Mouse (Mus musculus): Measurements from ENCODE around the gene Ermap. TPM values are rescaled to one million over a fixed set of nuclear protein-coding genes. Genes with fewer than 3 reads are reported as not detected.

Gene Ermap
- total RNA-seq, 2 experiments from 2014 or later, result 0.52 to 2.4 TPM

DNA sequence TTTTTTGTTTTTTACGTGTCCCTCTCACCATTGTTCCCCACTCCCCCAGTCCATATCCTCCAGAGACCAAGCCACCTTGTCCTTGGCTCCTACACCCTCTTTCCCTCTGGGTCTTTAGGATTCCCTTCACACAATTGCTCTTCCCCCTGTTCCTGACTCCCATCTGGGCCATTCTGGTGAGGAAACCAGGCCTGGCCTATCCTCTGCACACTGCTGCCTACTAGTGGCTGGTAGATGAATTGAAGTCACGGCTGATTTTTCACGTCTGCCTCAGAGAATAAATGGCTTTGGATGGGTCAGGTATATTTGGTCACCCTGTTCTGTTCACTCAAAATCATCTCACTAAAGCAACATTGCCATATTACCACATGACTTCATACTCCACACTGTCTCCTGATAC lies 49.7 kb downstream of the Ermap start:
- peak; percentile 81 for ATAC-seq (replicated peaks; ENCODE audit: poor library complexity, severe bottlenecking)

DNA sequence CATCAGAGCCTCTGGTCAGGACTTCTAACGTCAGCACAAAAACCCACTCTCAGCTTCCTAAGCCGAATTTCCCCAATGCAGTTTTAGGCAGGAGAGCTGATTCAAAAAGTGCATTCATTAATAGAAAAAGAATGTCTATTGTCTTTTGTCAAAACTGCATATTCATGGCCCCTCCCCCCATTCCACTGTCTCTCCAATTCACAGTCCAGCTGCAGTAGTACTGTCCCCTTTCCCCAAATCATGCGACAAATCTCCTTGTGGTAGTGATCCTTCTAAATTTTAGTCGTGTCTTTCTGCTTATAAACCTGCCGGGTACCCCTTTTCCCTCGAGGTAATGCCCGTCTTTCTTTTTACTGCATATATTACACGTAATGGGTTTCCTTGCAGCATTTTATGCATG lies 51.0 kb downstream of the Ermap start:
- ATAC-seq (replicated peaks; ENCODE audit: poor library complexity, severe bottlenecking), result no peak

DNA sequence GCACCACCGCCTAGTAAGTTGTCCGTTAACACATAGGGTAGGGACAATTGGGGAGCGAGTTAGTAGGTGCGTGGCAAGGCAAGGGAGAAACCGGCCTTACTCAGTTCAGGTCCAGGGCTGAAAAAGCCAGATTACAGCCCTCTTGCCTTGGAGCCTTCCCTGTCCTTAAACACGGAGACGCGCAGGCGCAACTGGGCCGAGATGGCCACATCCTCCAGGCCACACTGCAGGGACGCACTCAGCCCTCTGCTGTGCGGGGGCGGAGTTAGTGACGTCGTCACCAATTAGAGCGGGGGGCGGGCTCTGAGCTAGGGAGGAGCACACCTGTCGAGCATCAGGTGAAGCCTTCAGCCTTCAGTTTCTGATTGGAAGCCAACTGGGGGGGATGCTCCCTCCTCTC lies 51.6 kb downstream of the Ermap start:
- ATAC-seq (replicated peaks; ENCODE audit: poor library complexity, severe bottlenecking), result no peak

DNA sequence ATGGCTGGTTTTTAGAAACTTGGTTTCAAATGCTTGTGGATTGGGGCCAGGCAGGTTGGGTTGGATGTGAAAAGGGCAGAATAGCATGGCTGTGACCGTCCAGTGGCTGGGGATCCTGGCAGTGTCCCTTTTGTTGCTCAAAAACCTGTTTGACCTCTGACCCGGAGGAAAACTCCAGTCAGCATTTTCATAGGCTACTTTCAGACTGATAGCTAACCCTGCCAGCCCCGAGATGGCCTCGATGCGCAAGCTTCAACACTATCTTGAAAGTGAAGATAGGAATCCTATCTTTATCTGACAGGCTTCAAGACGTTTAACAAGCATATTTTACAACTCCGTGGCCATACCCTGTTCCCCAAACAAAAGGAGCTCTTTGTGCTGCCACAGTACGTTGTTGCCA lies 52.5 kb downstream of the Ermap start:
- no peak for ATAC-seq (replicated peaks; ENCODE audit: poor library complexity, severe bottlenecking)

DNA sequence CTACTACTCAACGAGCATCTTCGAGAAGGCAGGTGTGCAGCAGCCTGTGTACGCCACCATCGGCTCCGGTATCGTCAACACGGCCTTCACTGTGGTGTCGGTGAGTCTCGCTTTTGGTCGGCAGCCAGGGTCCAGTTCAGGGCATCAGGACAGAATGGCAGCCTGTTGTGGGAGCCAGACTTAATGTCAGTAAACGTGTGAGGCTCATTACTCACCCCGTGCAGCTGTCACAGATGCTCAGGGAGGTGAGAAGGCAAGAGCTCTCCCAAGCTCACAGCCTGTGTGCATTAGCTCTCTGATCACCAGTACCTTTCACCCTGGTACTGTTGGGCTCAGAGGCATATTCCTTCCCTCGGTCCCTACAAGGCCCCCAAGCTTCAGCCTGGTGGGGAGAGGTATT lies 56.0 kb downstream of the Ermap start:
- ATAC-seq (replicated peaks; ENCODE audit: poor library complexity, severe bottlenecking), result no peak

DNA sequence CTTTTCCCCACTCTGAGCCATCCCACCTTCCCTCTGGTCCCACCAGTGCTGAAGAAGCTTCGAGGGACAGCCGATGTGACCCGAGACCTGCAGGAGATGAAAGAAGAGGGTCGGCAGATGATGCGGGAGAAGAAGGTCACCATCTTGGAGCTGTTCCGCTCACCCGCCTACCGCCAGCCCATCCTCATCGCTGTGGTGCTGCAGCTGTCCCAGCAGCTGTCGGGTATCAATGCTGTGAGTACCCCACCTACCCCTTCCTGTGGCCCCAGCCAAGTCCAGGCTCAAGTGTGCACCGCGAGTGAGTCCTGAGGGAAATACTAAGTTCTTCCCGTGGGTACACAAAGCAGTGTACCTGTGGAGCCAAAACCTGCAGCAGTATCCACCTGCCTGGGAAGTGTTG lies 56.5 kb downstream of the Ermap start:
- ATAC-seq (replicated peaks; ENCODE audit: poor library complexity, severe bottlenecking), result no peak

DNA sequence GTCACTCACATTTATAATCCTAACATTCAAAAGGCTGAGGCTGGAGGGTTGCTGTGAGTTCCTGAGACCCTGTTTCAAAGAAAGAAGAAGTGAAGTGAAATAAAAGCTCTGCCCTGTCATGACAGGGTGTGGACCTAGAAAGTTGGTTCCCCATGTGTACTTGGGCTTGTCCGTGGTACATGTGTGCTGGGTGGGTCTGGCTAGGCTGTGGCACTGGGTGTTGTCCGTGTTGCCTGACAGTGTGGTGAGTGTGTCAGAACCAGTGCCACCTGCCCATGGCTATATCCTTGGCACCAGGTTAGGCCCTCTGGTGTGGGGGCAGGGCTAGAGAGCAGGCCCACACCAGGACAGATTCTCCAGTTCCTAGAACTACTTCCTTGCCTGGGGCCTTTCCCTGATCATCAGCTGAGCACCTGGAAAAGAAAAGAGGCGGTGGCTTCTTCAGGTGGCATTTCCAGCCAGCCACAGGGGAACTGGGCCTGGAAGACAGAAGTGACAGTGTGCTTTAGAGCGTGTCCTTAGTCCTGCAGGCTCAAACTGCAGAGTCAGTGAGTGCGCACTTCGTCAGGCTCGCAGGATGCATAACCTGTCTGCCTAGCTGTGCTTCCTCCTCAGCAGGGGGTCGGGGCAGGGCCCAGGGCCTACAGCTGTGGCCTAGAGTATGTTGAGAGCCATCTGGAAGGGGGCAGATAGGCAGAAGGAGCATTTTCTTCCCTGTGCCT lies 58.5 kb downstream of the Ermap start:
- no peak for ATAC-seq (replicated peaks; ENCODE audit: poor library complexity, severe bottlenecking)

DNA sequence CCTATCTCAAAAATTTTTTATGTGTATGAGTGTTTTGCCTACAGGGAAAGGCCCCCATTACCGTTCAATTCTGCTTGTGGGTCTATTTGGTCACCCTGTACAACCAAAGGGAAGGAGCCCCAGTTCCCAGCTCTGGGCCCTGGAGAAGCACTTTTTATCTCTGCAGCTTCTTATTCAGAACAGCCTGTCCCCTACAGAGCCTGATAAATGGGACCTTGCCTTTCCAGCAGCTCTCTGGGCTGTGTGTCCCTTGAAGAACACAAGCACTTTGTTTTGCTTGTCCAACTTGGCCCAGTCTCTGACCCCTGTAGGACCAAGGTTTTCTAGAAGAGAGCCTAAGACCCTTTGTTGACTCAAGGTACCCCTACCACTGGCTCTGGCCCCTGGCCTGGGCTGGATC lies 60.7 kb downstream of the Ermap start:
- no peak for ATAC-seq (replicated peaks; ENCODE audit: poor library complexity, severe bottlenecking)

DNA sequence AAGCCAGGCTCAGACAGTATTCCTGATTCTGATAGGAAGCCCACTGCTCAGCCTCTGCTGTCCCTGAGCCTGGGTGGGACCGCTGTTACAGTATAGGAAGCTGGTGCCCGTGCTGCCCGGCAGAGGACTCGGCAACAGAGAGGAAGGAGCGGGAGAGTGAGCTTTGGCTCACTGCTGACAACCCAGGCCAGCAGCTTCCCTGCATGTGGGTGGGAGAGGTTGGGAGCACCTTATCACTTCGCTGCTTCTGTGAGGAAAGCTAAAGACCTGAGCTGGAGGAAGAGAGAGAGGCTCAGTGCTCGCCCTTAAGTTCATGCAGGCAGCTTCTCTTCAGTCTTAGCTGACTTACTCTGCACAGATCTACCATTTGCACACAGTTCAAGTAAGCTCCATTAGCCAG lies 61.3 kb downstream of the Ermap start:
- ATAC-seq (replicated peaks; ENCODE audit: poor library complexity, severe bottlenecking), result no peak

DNA sequence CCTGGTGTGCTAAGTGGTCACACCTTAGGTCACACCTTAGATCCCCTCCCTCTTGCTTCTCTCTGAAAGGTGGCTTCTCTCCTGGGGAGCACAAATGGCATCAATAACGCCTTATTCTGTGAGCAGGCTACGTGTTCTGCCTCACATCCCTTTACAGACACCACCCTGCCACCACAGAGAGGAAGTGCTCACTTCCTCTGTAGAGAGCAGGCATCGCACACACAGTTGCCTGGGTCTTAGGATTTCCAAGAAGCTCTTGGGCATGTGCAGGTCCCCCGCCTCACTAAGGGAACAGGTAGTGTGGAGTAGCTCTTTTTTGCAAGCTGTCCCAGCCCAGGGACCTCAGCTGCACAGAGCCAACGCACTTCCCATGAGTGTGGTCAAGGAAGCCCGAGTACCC lies 62.6 kb downstream of the Ermap start:
- peak; percentile 75 for ATAC-seq (replicated peaks; ENCODE audit: poor library complexity, severe bottlenecking)

DNA sequence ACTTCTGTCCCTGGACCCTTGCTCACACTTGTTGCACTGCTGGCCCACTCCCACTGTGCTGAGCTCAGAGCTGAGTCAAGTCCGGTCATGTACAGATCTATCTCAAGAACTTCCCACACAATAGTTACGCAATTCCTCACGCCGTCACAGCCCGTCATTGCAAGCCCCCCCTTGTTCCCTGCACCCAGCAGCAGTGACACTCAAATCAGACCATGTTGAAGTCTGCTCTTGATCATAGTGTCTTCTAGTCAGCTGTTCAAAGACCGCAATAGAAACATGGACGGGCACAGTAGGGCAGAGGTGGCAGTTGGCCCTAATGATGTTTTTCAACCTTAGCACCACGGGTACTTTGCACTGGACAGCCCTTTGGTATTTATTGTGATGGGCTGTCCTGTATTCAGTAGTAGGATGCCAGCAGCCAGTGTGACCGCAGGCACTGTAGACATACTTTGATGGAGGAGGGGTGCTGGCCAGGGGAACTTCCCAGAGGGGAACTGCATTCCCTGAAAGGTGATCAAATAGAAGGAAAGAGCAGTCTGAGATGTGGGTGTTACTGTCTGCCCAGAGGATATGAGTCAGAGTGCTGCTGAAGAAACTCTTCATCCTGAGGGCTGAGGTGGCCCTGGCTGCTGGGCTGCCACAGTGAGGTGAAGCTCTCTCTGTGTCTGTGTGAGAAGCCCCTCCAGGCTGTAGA lies 64.1 kb downstream of the Ermap start:
- peak; percentile 54 for ATAC-seq (replicated peaks; ENCODE audit: poor library complexity, severe bottlenecking)

Other genes starting within 250 kb of the Ermap start
- gene Lao1, start 228.4 kb downstream of the Ermap start, total RNA-seq (2014; fragmentation: Nextera tagmentation), result not detected in 2 replicates
- gene Lao1, start 228.4 kb downstream of the Ermap start, total RNA-seq (2017), result not detected in 2 replicates
- gene Slc2a1, start 81.3 kb downstream of the Ermap start, total RNA-seq (2014; fragmentation: Nextera tagmentation), result 9.0 and 10.2 TPM in 2 replicates
- 6.5 and 12.4 TPM in 2 replicates for gene Slc2a1, start 81.3 kb downstream of the Ermap start, total RNA-seq (2017)
- gene Zfp691, start 15.8 kb downstream of the Ermap start, total RNA-seq (2014; fragmentation: Nextera tagmentation), result 1.3 and 2.4 TPM in 2 replicates
- gene Zfp691, start 15.8 kb downstream of the Ermap start, total RNA-seq (2017), result 2.4 and 4.5 TPM in 2 replicates
- 15.7 and 54.8 TPM in 2 replicates for gene Svbp, start 5.3 kb upstream of the Ermap start, total RNA-seq (2014; fragmentation: Nextera tagmentation)
- gene Svbp, start 5.3 kb upstream of the Ermap start, total RNA-seq (2017), result 23.4 and 125 TPM in 2 replicates
- not detected in 2 replicates for gene Tmem269, start 28.2 kb upstream of the Ermap start, total RNA-seq (2014; fragmentation: Nextera tagmentation)
- not detected in 2 replicates for gene Tmem269, start 28.2 kb upstream of the Ermap start, total RNA-seq (2017)
- 5.3 and 11.2 TPM in 2 replicates for gene AU022252, start 42.7 kb upstream of the Ermap start, total RNA-seq (2014; fragmentation: Nextera tagmentation)
- gene AU022252, start 42.7 kb upstream of the Ermap start, total RNA-seq (2017), result 9.3 and 23.6 TPM in 2 replicates
- 14.0 and 14.7 TPM in 2 replicates for gene P3h1, start 42.9 kb upstream of the Ermap start, total RNA-seq (2014; fragmentation: Nextera tagmentation)
- 14.7 and 15.9 TPM in 2 replicates for gene P3h1, start 42.9 kb upstream of the Ermap start, total RNA-seq (2017)
- gene Cldn19, start 65.4 kb upstream of the Ermap start, total RNA-seq (2014; fragmentation: Nextera tagmentation), result not detected in 2 replicates
- not detected in 2 replicates for gene Cldn19, start 65.4 kb upstream of the Ermap start, total RNA-seq (2017)
- 1,162 and 1,300 TPM in 2 replicates for gene Ybx1, start 104.6 kb upstream of the Ermap start, total RNA-seq (2014; fragmentation: Nextera tagmentation)
- 1,625 and 1,634 TPM in 2 replicates for gene Ybx1, start 104.6 kb upstream of the Ermap start, total RNA-seq (2017)
- 107 and 136 TPM in 2 replicates for gene Ppih, start 130.5 kb upstream of the Ermap start, total RNA-seq (2014; fragmentation: Nextera tagmentation)
- 163 and 172 TPM in 2 replicates for gene Ppih, start 130.5 kb upstream of the Ermap start, total RNA-seq (2017)
- not detected in 2 replicates for gene Ccdc30, start 225.5 kb upstream of the Ermap start, total RNA-seq (2014; fragmentation: Nextera tagmentation)
- not detected in 2 replicates for gene Ccdc30, start 225.5 kb upstream of the Ermap start, total RNA-seq (2017)
- 11.5 and 17.4 TPM in 2 replicates for gene Ppcs, start 232.4 kb upstream of the Ermap start, total RNA-seq (2014; fragmentation: Nextera tagmentation)
- gene Ppcs, start 232.4 kb upstream of the Ermap start, total RNA-seq (2017), result 13.3 and 18.0 TPM in 2 replicates
- not detected in 2 replicates for gene Zmynd12, start 232.8 kb upstream of the Ermap start, total RNA-seq (2014; fragmentation: Nextera tagmentation)
- not detected in 2 replicates for gene Zmynd12, start 232.8 kb upstream of the Ermap start, total RNA-seq (2017)

All from granulocyte monocyte progenitor cell, adult 5-6 weeks (primary cell).